Mouse (Mus musculus) heart, embryonic 14.5 days (tissue): ENCODE results near the gene Stk33. TPM values are rescaled to one million over a fixed set of nuclear protein-coding genes. Genes with fewer than 3 reads are reported as not detected.
"Not testable (repeated sequence)": the region's sequence is repeated elsewhere in the genome, so short reads cannot be mapped to it uniquely, and the experiment has no call there.

Source experiments
- ATAC-seq: fragments of 200-750 bp; cut with Nextera tagmentation; 2 replicates; pipeline ENCODE4 v1.8.0; 2017; ENCODE audit warnings: low read depth, moderate TSS enrichment; ENCODE audit not compliant: insufficient number of reproducible peaks, insufficient read depth, low FRiP score
- H3K27ac ChIP-seq, 2 experiments: fragments of 200-500 bp in 1 of 2; fragments of 300-500 bp in 1 of 2; sonication (generic) in 1 of 2; replicated peaks in 1 of 2; 2 replicates each; pipeline ENCODE4 v1.5.1; 2012 to 2014; ENCODE audit warnings: low read depth in 2 of 2, low read length in 2 of 2, control low read depth in 1 of 2, mild to moderate bottlenecking in 1 of 2, mixed read lengths in 1 of 2; ENCODE audit not compliant: control insufficient read depth in 1 of 2, insufficient read depth in 1 of 2
- H3K27me3 ChIP-seq: fragments of 300-500 bp; sonication (generic); 2 replicates; pipeline ENCODE4 v1.6.1; 2014; ENCODE audit warnings: mild to moderate bottlenecking, low read length, control low read depth; ENCODE audit not compliant: control insufficient read depth, insufficient read depth
- H3K36me3 ChIP-seq: fragments of 300-500 bp; sonication (generic); 2 replicates; pipeline ENCODE4 v1.6.1; 2014; ENCODE audit warnings: mild to moderate bottlenecking, control low read depth, low read length, mixed read lengths; ENCODE audit not compliant: control insufficient read depth, insufficient read depth
- H3K4me1 ChIP-seq, 2 experiments: fragments of 200-500 bp in 1 of 2; fragments of 300-500 bp in 1 of 2; sonication (generic) in 1 of 2; 2 replicates each; pipeline ENCODE4 v1.6.1; 2012 to 2014; ENCODE audit warnings: low read length in 2 of 2, control low read depth in 1 of 2, mixed read lengths in 1 of 2; ENCODE audit not compliant: control insufficient read depth in 2 of 2, insufficient read depth in 2 of 2
- H3K4me2 ChIP-seq: fragments of 300-500 bp; sonication (generic); 2 replicates; pipeline ENCODE4 v1.6.1; 2014; ENCODE audit warnings: mild to moderate bottlenecking, low read length
- H3K4me3 ChIP-seq, 2 experiments: fragments of 200-500 bp in 1 of 2; fragments of 300-500 bp in 1 of 2; sonication (generic) in 1 of 2; 2 replicates each; pipeline ENCODE4 v1.5.1; 2012 to 2014; ENCODE audit warnings: low read length in 2 of 2, mild to moderate bottlenecking in 2 of 2, control low read depth in 1 of 2, low read depth in 1 of 2, moderate library complexity in 1 of 2; ENCODE audit not compliant: control insufficient read depth in 1 of 2, insufficient read depth in 1 of 2
- H3K9ac ChIP-seq: fragments of 300-500 bp; sonication (generic); 2 replicates; pipeline ENCODE4 v1.6.1; 2014; ENCODE audit warnings: mild to moderate bottlenecking, low read length
- H3K9me3 ChIP-seq: fragments of 300-500 bp; sonication (generic); 2 replicates; pipeline ENCODE4 v1.6.1; 2016; ENCODE audit warnings: low read length, control low read depth; ENCODE audit not compliant: control insufficient read depth
- WGBS: fragments of 180-500 bp; shearing (Covaris S2); extraction: QIAGEN DNeasy Blood & Tissue Kit; methylation state at CpG from one replicate; pipeline ENCODE4 v1.1.7; 2014; 5-methylcytosine and 5-hydroxymethylcytosine counted together
- polyA plus RNA-seq: library from polyadenylated mRNA; unstranded; fragments of >200 nt; fragmentation: Nextera tagmentation; extraction: Ambion mirVana; gene quantifications from 2 replicates; pipeline ENCODE4 v1.2.1, GENCODE M21; 2014

The Stk33 gene
- polyA plus RNA-seq, 1 experiment from 2014 or later: 0.26 TPM

DNA sequence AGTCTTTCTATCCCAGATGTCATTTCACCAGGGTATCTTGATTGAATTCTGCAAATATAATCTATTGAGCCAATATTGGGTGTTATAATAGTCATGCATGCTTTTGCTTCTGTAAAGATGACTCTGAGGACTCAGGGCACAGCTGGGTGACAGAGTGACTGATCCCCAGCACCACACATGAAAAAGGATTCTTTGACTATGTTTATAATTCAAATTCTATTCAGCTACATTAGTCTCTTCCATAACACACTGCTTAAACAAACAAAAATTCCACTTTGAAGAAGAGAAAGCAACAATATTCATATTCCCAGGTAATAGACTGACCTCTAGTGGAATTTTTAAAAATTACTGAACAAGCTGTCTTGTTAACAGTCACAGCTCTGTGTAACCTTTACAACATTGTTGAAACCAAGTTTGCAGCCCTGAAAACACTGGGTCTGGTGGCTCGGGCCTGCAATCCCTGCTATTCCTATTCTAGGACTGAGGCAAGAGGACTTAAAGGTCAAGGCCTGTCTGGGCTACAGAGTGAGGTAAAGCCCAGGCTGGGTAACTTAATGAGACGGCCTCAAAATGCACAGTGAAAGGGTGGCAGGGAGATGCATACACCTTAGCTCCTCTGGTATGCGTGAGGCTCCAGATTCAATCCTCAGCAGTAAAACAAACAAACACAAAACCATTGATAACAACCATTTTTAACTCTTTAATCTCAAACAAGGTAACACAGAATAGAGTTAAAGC is 14.3 kb downstream of the Stk33 start:
- WGBS: 56% methylated on average over 3 of the region's 3 CpGs
- H3K9ac ChIP-seq: no peak overlapping the region
- ATAC-seq: no peak

DNA sequence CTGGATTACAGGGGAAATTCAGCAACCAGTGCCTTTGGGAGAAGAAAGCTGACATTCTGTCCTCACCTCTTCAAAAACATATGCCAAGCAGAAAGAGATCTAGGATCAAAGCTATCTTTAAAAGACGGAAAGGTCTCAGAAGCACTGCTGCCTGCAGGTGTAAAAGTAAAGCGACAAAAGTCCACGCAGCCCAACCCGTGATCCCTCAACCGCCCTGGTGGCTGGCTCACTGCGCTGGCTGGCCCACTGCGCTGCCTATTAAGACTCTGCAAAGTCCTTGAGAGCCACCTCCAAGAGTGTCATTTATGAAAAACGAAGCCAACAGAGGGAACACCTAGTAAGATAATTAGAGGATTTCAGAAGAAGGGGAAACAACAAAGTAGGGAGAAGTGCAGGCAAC is 16.1 kb downstream of the Stk33 start:
- Histone ChIP-seq H3K36me3 (no peaks in the 10 kb centered on the region), H3K9ac (no peak overlapping the region), H3K27ac (no peak overlapping the region), H3K4me3 (no peak overlapping the region), H3K4me2 (no peak overlapping the region), H3K4me1 (no peaks in the 10 kb centered on the region), H3K9me3 (no peaks in the 10 kb centered on the region), H3K27me3 (no peaks in the 10 kb centered on the region)
- no peak for ATAC-seq
- WGBS: 74% methylated on average over 8 of the region's 8 CpGs

More for the DNA sequence above, 14.3 kb downstream of the Stk33 start:
- Histone ChIP-seq H3K27ac (no peak overlapping the region), H3K4me2 (no peak overlapping the region), H3K36me3 (no peaks in the 10 kb centered on the region), H3K9me3 (no peaks in the 10 kb centered on the region), H3K27me3 (no peaks in the 10 kb centered on the region), H3K4me3 (no peak overlapping the region), H3K4me1 (no peaks in the 10 kb centered on the region)

- no peaks in the 10 kb centered on the region for H3K4me1 ChIP-seq
- H3K4me3 ChIP-seq: no peak overlapping the region
- H3K27ac ChIP-seq: no peak overlapping the region
- no peak for ATAC-seq
- no peaks in the 10 kb centered on the region for H3K36me3 ChIP-seq
- no peaks in the 10 kb centered on the region for H3K9me3 ChIP-seq
- no peaks in the 10 kb centered on the region for H3K27me3 ChIP-seq
- 81% methylated on average over 7 of the region's 7 CpGs for WGBS
- no peak overlapping the region for H3K4me2 ChIP-seq
- H3K9ac ChIP-seq: no peak overlapping the region
Observed at GRCm38 (mm10) chr7:109405491-109405890, 33.4 kb downstream of the Stk33 start.

- ATAC-seq: no peak
- Histone ChIP-seq H3K4me2 (no peak overlapping the region), H3K27ac (no peak overlapping the region), H3K27me3 (no peaks in the 10 kb centered on the region), H3K4me3 (no peak overlapping the region), H3K36me3 (no peaks in the 10 kb centered on the region), H3K9me3 (no peaks in the 10 kb centered on the region), H3K4me1 (no peaks in the 10 kb centered on the region), H3K9ac (no peak overlapping the region)
- WGBS: 41% methylated on average over 3 of the region's 3 CpGs
Observed at GRCm38 (mm10) chr7:109399299-109399698, 39.6 kb downstream of the Stk33 start.

GRCm38 (mm10) chr7:109381131-109381530 is 57.8 kb downstream of the Stk33 start:
- H3K4me1 ChIP-seq: no peaks in the 10 kb centered on the region
- H3K27me3 ChIP-seq: no peaks in the 10 kb centered on the region
- H3K9me3 ChIP-seq: 0 out of 2 replicates have a peak, but pooled peaks cover 3% of the 10 kb centered on the region
- no peak overlapping the region for H3K9ac ChIP-seq
- H3K27ac ChIP-seq: no peak overlapping the region
- H3K4me2 ChIP-seq: no peak overlapping the region
- no peak overlapping the region for H3K4me3 ChIP-seq
- no peaks in the 10 kb centered on the region for H3K36me3 ChIP-seq
- WGBS: 80% methylated on average over 1 of the region's 1 CpGs
- ATAC-seq: no peak

DNA sequence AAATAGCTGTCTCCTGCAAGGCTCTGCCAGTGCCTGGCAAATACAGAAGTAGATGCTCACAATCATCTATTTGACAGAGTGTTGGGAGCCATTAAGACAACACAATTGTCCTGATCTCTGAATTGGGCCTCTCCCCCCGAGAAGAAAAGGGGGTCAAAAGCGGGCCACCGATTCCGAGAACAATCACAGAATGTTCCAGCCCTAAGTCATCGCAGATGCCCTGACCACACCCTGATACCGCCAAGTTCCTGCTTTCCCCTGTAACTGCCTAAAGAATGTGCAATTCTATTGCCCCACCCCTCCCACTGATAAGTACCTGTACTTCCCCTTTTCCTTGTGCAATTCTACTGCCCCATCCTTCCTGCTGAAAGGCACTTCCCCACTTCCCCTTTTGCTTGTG is 65.3 kb downstream of the Stk33 start:
- ATAC-seq, H3K27me3 ChIP-seq, H3K4me2 ChIP-seq, H3K9me3 ChIP-seq, H3K27ac ChIP-seq, H3K4me3 ChIP-seq, H3K9ac ChIP-seq, H3K4me1 ChIP-seq, H3K36me3 ChIP-seq: not testable (repeated sequence)
- WGBS: 87% methylated on average over 6 of the region's 6 CpGs

- Histone ChIP-seq H3K36me3 (no peaks in the 10 kb centered on the region), H3K9me3 (no peaks in the 10 kb centered on the region), H3K4me1 (no peaks in the 10 kb centered on the region), H3K4me2 (no peak overlapping the region), H3K27ac (no peak overlapping the region), H3K27me3 (no peaks in the 10 kb centered on the region), H3K4me3 (no peak overlapping the region), H3K9ac (no peak overlapping the region)
- ATAC-seq: no peak
- WGBS: 82% methylated on average over 5 of the region's 5 CpGs
Observed at GRCm38 (mm10) chr7:109358435-109359187, 80.3 kb downstream of the Stk33 start.
